Mouse (Mus musculus): ENCODE measurements around the gene Fstl1. TPM values are rescaled to one million over a fixed set of nuclear protein-coding genes. Genes with fewer than 3 reads are reported as not detected.

Gene Fstl1
- polyA plus RNA-seq, 2 experiments: 9.9 to 15.4 TPM

DNA sequence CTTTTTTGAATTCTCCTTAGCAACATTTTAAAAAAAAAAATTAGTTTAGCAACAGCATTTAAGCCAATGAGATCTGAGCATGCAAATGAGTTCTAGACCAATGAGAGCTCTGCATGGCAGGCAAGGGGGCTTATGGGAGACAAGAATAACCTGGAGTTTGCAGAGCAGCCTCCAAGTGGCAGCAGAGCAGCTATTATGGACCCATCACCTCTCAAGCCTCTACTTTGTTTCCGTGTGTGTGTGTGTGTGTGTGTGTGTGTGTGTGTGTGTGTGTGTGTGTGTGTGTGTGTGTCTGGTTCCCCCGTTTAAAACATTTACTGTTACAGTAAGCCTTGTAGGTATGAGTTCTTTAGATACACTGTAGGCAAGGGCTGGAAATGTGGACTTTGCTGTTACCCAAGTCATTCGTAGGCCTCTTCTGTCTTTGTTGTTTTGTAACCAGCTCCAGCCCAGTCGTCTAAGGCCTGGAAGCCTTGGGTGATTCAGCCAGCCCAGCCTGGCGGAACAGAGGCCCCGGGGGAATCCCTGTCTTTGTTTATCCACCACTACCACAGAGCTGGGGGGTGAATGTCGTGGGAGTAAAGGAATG is 37.8 kb downstream of the Fstl1 start:
- no peaks in the 10 kb centered on the region for H3K27me3 ChIP-seq (ENCODE audit: control insufficient read depth, insufficient read depth, low read length)
- no peaks in the 10 kb centered on the region for H3K36me3 ChIP-seq (replicated peaks; ENCODE audit: control insufficient read depth, insufficient read depth, low read depth)
- 22% methylated on average over 7 of the region's 7 CpGs for WGBS (ENCODE audit: insufficient replicate concordance)
- peaks cover 0 to 13% of the 10 kb centered on the region in 2 experiments; a peak in 2 of 4 replicates for H3K4me1 ChIP-seq (replicated peaks; ENCODE audit: control insufficient read depth in 2 of 2, insufficient read depth in 2 of 2, low read length in 1 of 2)
- DNase-seq (ENCODE audit: low read depth in 3 of 3, low spot score in 3 of 3) (peak; percentile 51 to 57 (median 54)), ATAC-seq (ENCODE audit: insufficient read depth) (peak; percentile 89)
- TF ChIP-seq EP300 (IDR thresholded peaks at IDR 0.05; ENCODE audit: low read depth) (no peak), CTCF (IDR thresholded peaks at IDR 0.05; ENCODE audit: low read depth) (peak; percentile 60)
- no peak overlapping the region for H3K9ac ChIP-seq (replicated peaks)
- H3K4me2 ChIP-seq (ENCODE audit: low read depth): peak overlapping the region; percentile 34
- no peak overlapping the region for H3K27ac ChIP-seq
- H3K4me3 ChIP-seq (ENCODE audit: insufficient read depth in 1 of 2, low read depth in 2 of 2, low read length in 2 of 2): no peak overlapping the region
- H3K9me3 ChIP-seq (ENCODE audit: control insufficient read depth, low read length): no peaks in the 10 kb centered on the region

- no peak overlapping the region for H3K4me3 ChIP-seq (ENCODE audit: insufficient read depth in 1 of 2, low read depth in 2 of 2, low read length in 2 of 2)
- no peaks in the 10 kb centered on the region for H3K36me3 ChIP-seq (replicated peaks; ENCODE audit: control insufficient read depth, insufficient read depth, low read depth)
- H3K27me3 ChIP-seq (ENCODE audit: control insufficient read depth, insufficient read depth, low read length): no peaks in the 10 kb centered on the region
- no peak overlapping the region for H3K9ac ChIP-seq (replicated peaks)
- no peak for ATAC-seq (ENCODE audit: insufficient read depth)
- no peak for TF ChIP-seq EP300 (IDR thresholded peaks at IDR 0.05; ENCODE audit: low read depth)
- TF ChIP-seq CTCF (IDR thresholded peaks at IDR 0.05; ENCODE audit: low read depth): no peak
- no peak overlapping the region for H3K27ac ChIP-seq
- H3K4me2 ChIP-seq (ENCODE audit: low read depth): no peak overlapping the region
- WGBS (ENCODE audit: insufficient replicate concordance): 65% methylated on average over 4 of the region's 4 CpGs
- no peak for DNase-seq (ENCODE audit: low read depth in 3 of 3, low spot score in 3 of 3)
- no peaks in the 10 kb centered on the region for H3K9me3 ChIP-seq (ENCODE audit: control insufficient read depth, low read length)
- peaks cover 0 to 13% of the 10 kb centered on the region in 2 experiments; a peak in 2 of 4 replicates for H3K4me1 ChIP-seq (replicated peaks; ENCODE audit: control insufficient read depth in 2 of 2, insufficient read depth in 2 of 2, low read length in 1 of 2)
These were observed 41.3 kb downstream of the Fstl1 start for GRCm38 (mm10) chr16:37817986-37818385.

DNA sequence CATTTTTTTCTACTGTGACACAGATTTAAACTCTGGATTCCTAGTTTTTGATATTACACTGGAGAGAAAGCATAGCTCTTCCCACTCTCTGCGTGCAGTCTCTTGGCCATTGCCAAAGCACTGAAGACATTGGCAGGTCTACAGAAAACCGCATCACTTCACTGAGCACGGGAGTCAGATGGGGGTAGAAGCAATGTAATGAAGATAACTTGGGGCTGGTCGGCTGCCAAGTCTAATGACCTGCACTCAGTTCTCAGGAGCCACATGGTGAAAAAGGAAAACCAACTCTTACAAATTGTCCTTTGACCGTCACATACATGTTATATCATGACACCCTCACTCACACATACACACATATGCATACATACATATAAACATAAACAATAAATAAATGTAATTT is 47.3 kb downstream of the Fstl1 start:
- DNase-seq (ENCODE audit: low read depth in 3 of 3, low spot score in 3 of 3) (no peak), ATAC-seq (ENCODE audit: insufficient read depth) (no peak)
- Histone ChIP-seq H3K9me3 (ENCODE audit: control insufficient read depth, low read length) (no peaks in the 10 kb centered on the region), H3K27ac (no peak overlapping the region), H3K4me1 (replicated peaks; ENCODE audit: control insufficient read depth in 2 of 2, insufficient read depth in 2 of 2, low read length in 1 of 2) (no peaks in the 10 kb centered on the region), H3K4me2 (ENCODE audit: low read depth) (no peak overlapping the region), H3K4me3 (ENCODE audit: insufficient read depth in 1 of 2, low read depth in 2 of 2, low read length in 2 of 2) (no peak overlapping the region), H3K9ac (replicated peaks) (no peak overlapping the region), H3K36me3 (replicated peaks; ENCODE audit: control insufficient read depth, insufficient read depth, low read depth) (no peaks in the 10 kb centered on the region), H3K27me3 (ENCODE audit: control insufficient read depth, insufficient read depth, low read length) (no peaks in the 10 kb centered on the region)
- 62% methylated on average over 5 of the region's 5 CpGs for WGBS (ENCODE audit: insufficient replicate concordance)
- no peak for TF ChIP-seq CTCF (IDR thresholded peaks at IDR 0.05; ENCODE audit: low read depth)
- no peak for TF ChIP-seq EP300 (IDR thresholded peaks at IDR 0.05; ENCODE audit: low read depth)

GRCm38 (mm10) chr16:37824778-37825505 is 48.3 kb downstream of the Fstl1 start:
- Histone ChIP-seq H3K4me2 (ENCODE audit: low read depth) (no peak overlapping the region), H3K9me3 (ENCODE audit: control insufficient read depth, low read length) (no peaks in the 10 kb centered on the region), H3K27me3 (ENCODE audit: control insufficient read depth, insufficient read depth, low read length) (no peaks in the 10 kb centered on the region), H3K4me1 (replicated peaks; ENCODE audit: control insufficient read depth in 2 of 2, insufficient read depth in 2 of 2, low read length in 1 of 2) (no peaks in the 10 kb centered on the region), H3K4me3 (ENCODE audit: insufficient read depth in 1 of 2, low read depth in 2 of 2, low read length in 2 of 2) (no peak overlapping the region), H3K27ac (no peak overlapping the region), H3K36me3 (replicated peaks; ENCODE audit: control insufficient read depth, insufficient read depth, low read depth) (no peaks in the 10 kb centered on the region), H3K9ac (replicated peaks) (no peak overlapping the region)
- DNase-seq (ENCODE audit: low read depth in 3 of 3, low spot score in 3 of 3) (no peak), ATAC-seq (ENCODE audit: insufficient read depth) (no peak)
- TF ChIP-seq EP300 (IDR thresholded peaks at IDR 0.05; ENCODE audit: low read depth) (no peak), CTCF (IDR thresholded peaks at IDR 0.05; ENCODE audit: low read depth) (no peak)
- WGBS (ENCODE audit: insufficient replicate concordance): 71% methylated on average over 12 of the region's 12 CpGs

DNA sequence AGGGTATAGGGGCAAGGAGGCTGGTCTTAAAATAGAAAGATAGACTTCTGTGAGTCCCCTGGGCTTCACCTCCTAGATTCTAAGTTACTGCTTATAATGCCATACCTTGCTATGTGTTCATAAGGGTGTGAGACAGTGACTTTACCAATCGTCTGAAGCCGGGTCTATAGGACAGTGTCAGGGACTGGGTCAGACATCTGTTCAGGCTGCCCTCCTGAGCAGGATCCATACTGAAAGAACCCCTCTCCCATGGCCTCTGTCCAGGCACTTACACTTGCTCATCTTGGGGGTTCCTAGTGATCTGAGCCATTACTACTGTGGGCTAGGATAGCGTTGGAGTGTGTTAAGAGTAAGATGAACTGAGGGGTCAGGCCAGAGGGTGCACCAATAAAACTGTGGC is 49.6 kb downstream of the Fstl1 start:
- H3K4me2 ChIP-seq (ENCODE audit: low read depth): no peak overlapping the region
- DNase-seq (ENCODE audit: low read depth in 3 of 3, low spot score in 3 of 3): no peak
- no peaks in the 10 kb centered on the region for H3K36me3 ChIP-seq (replicated peaks; ENCODE audit: control insufficient read depth, insufficient read depth, low read depth)
- TF ChIP-seq CTCF (IDR thresholded peaks at IDR 0.05; ENCODE audit: low read depth) (no peak), EP300 (IDR thresholded peaks at IDR 0.05; ENCODE audit: low read depth) (no peak)
- ATAC-seq (ENCODE audit: insufficient read depth): no peak
- no peak overlapping the region for H3K27ac ChIP-seq
- H3K4me3 ChIP-seq (ENCODE audit: insufficient read depth in 1 of 2, low read depth in 2 of 2, low read length in 2 of 2): no peak overlapping the region
- no peaks in the 10 kb centered on the region for H3K9me3 ChIP-seq (ENCODE audit: control insufficient read depth, low read length)
- H3K4me1 ChIP-seq (replicated peaks; ENCODE audit: control insufficient read depth in 2 of 2, insufficient read depth in 2 of 2, low read length in 1 of 2): no peaks in the 10 kb centered on the region
- H3K9ac ChIP-seq (replicated peaks): no peak overlapping the region
- WGBS (ENCODE audit: insufficient replicate concordance): 74% methylated on average over 3 of the region's 3 CpGs
- no peaks in the 10 kb centered on the region for H3K27me3 ChIP-seq (ENCODE audit: control insufficient read depth, insufficient read depth, low read length)
